22 mouse cellular contexts compared by ENCODE assay signal in genomic region chr3:155723011-155723510, GRCm38 (mm10).
DNase-seq lines count a peak whose midpoint lies in the region; ATAC-seq and TF ChIP-seq lines count a peak whose summit lies in the region.
"Had no signal": no experiment of that assay in that cellular context is flagged by ENCODE, and none has a peak within 500 bp of the region (broad histone marks: within the 10 kb centered on the region; RNA-seq: fewer than 3 reads in every experiment).

No protein-coding gene starts in this region.

- no peak overlapping the region for H3K27ac ChIP-seq in liver, embryonic 11.5 days (ENCODE audit: low read depth, low read length)
- no peak overlapping the region for H3K27ac ChIP-seq in stomach, postnatal 0 days (replicated peaks)
- H3K27ac ChIP-seq: embryonic facial prominence, embryonic 10.5 days; embryonic facial prominence, embryonic 12.5 days; forebrain, embryonic 10.5 days; forebrain, embryonic 12.5 days had no signal

- no peaks in the 10 kb centered on the region for H3K27me3 ChIP-seq in liver, embryonic 11.5 days (replicated peaks; ENCODE audit: control insufficient read depth, insufficient read depth, low read length)
- H3K27me3 ChIP-seq in stomach, postnatal 0 days (ENCODE audit: control insufficient read depth, insufficient read depth, low read length): no peaks in the 10 kb centered on the region
- H3K27me3 ChIP-seq: CH12.LX; embryonic facial prominence, embryonic 12.5 days; forebrain, embryonic 12.5 days had no signal

- no peaks in the 10 kb centered on the region for H3K9me3 ChIP-seq in liver, embryonic 11.5 days (ENCODE audit: control insufficient read depth, low read length)
- no peaks in the 10 kb centered on the region for H3K9me3 ChIP-seq in stomach, postnatal 0 days (ENCODE audit: control insufficient read depth, low read length)
- H3K9me3 ChIP-seq: embryonic facial prominence, embryonic 10.5 days; embryonic facial prominence, embryonic 12.5 days; forebrain, embryonic 10.5 days; forebrain, embryonic 12.5 days had no signal

- H3K4me3 ChIP-seq in liver, embryonic 11.5 days (ENCODE audit: low read depth, low read length): no peak overlapping the region
- H3K4me3 ChIP-seq in stomach, postnatal 0 days (ENCODE audit: low read depth, low read length): no peak overlapping the region
- H3K4me3 ChIP-seq: embryonic facial prominence, embryonic 10.5 days; embryonic facial prominence, embryonic 12.5 days; erythroblast, embryonic 14.5 days; forebrain, embryonic 10.5 days; forebrain, embryonic 12.5 days had no signal

- no peak overlapping the region for H3K9ac ChIP-seq in liver, embryonic 11.5 days (ENCODE audit: low read depth, low read length)
- H3K9ac ChIP-seq in stomach, postnatal 0 days (ENCODE audit: low read length): no peak overlapping the region
- H3K9ac ChIP-seq: embryonic facial prominence, embryonic 12.5 days; forebrain, embryonic 12.5 days had no signal

- H3K4me2 ChIP-seq in liver, embryonic 11.5 days: no peak overlapping the region
- H3K4me2 ChIP-seq in stomach, postnatal 0 days (replicated peaks; ENCODE audit: low read depth): no peak overlapping the region
- H3K4me2 ChIP-seq: embryonic facial prominence, embryonic 12.5 days; forebrain, embryonic 12.5 days had no signal

- peak; percentile 35 for DNase-seq in testis, postnatal 10 days (ENCODE audit: low spot score)
- DNase-seq in testis, postnatal 14 days (ENCODE audit: low spot score): no peak
- DNase-seq in Muller cell, postnatal 12 days (ENCODE audit: inconsistent ontology term): peak; percentile 92
- DNase-seq in liver, embryonic 11.5 days (ENCODE audit: low spot score): no peak
- no peak for DNase-seq in stomach, postnatal 0 days (ENCODE audit: low spot score)
- DNase-seq: adrenal gland, adult 2 months; adrenal gland, postnatal 14 days; adrenal gland, postnatal 36 days; B cell, adult 2 months; cerebellum, adult 11-12 months; cerebellum, adult 2 months; cerebellum, adult 9-10 months had no signal

- TF ChIP-seq CTCF in stomach, postnatal 0 days (IDR thresholded peaks at IDR 0.05; ENCODE audit: low read depth): no peak

- TF ChIP-seq EP300 in stomach, postnatal 0 days (optimal IDR thresholded peaks at IDR 0.05): no peak

- H3K4me1 ChIP-seq in liver, embryonic 11.5 days (replicated peaks; ENCODE audit: control insufficient read depth, insufficient read depth, low read length): no peaks in the 10 kb centered on the region
- no peaks in the 10 kb centered on the region for H3K4me1 ChIP-seq in stomach, postnatal 0 days (replicated peaks; ENCODE audit: control insufficient read depth, insufficient read depth)
- H3K4me1 ChIP-seq: embryonic facial prominence, embryonic 10.5 days; embryonic facial prominence, embryonic 12.5 days; forebrain, embryonic 10.5 days; forebrain, embryonic 12.5 days had no signal

- WGBS in liver, embryonic 11.5 days: 85% methylated on average over 5 of the region's 5 CpGs
- WGBS in stomach, postnatal 0 days: 77% methylated on average over 5 of the region's 5 CpGs

- ATAC-seq in liver, embryonic 11.5 days (replicated peaks; ENCODE audit: low FRiP score): no peak
- no peak for ATAC-seq in stomach, postnatal 0 days (ENCODE audit: low FRiP score, low TSS enrichment)
- ATAC-seq: CD4-positive, CD25-positive, alpha-beta regulatory T cell, adult 4 months; forebrain, embryonic 14.5 days; forebrain, embryonic 16.5 days had no signal

- H3K36me3 ChIP-seq in liver, embryonic 11.5 days (ENCODE audit: control insufficient read depth, insufficient read depth, low read length): no peaks in the 10 kb centered on the region
- H3K36me3 ChIP-seq in stomach, postnatal 0 days (ENCODE audit: control insufficient read depth, insufficient read depth, low read length): no peaks in the 10 kb centered on the region
- H3K36me3 ChIP-seq: embryonic facial prominence, embryonic 10.5 days; embryonic facial prominence, embryonic 12.5 days; forebrain, embryonic 10.5 days; forebrain, embryonic 12.5 days; G1E had no signal

Comparison
In these comparisons a context has a peak if more than half of its experiments do, and no peak if none do; other contexts are left out.
1. DNase-seq: peak in testis, postnatal 10 days (single experiment) and Muller cell, postnatal 12 days (single experiment); none in testis, postnatal 14 days (single experiment), liver, embryonic 11.5 days (single experiment) and stomach, postnatal 0 days (single experiment).